Mouse (Mus musculus) midbrain, embryonic 15.5 days (tissue): Measurements from ENCODE around the gene Daam1. TPM values are rescaled to one million over a fixed set of nuclear protein-coding genes. Genes with fewer than 3 reads are reported as not detected.
A peak's percentile ranks its signal among the peaks of the same experiment; 100 is the strongest.

Experiments
- ATAC-seq: fragments of 200-750 bp; cut with Nextera tagmentation; replicated peaks from 2 replicates; pipeline ENCODE4 v1.8.0; 2017; ENCODE audit warnings: moderate TSS enrichment
- H3K27ac ChIP-seq: fragments of 300-500 bp; sonication (generic); 2 replicates; pipeline ENCODE4 v1.5.1; 2015; ENCODE audit warnings: mild to moderate bottlenecking, inconsistent platforms
- H3K27me3 ChIP-seq: fragments of 300-500 bp; sonication (generic); replicated peaks from 2 replicates; pipeline ENCODE4 v1.6.1; 2015; ENCODE audit warnings: inconsistent platforms
- H3K36me3 ChIP-seq: fragments of 300-500 bp; sonication (generic); replicated peaks from 2 replicates; pipeline ENCODE4 v1.6.1; 2015; ENCODE audit warnings: inconsistent platforms
- H3K4me1 ChIP-seq: fragments of 300-500 bp; sonication (generic); 2 replicates; pipeline ENCODE4 v1.6.1; 2015; ENCODE audit warnings: inconsistent platforms
- H3K4me2 ChIP-seq: fragments of 300-500 bp; sonication (generic); 2 replicates; pipeline ENCODE4 v1.6.1; 2015; ENCODE audit warnings: inconsistent platforms, mild to moderate bottlenecking, moderate library complexity
- H3K4me3 ChIP-seq: fragments of 300-500 bp; sonication (generic); 2 replicates; pipeline ENCODE4 v1.5.1; 2015; ENCODE audit warnings: mild to moderate bottlenecking, inconsistent platforms
- H3K9ac ChIP-seq: fragments of 300-500 bp; sonication (generic); 2 replicates; pipeline ENCODE4 v1.6.1; 2015; ENCODE audit warnings: mild to moderate bottlenecking, inconsistent platforms
- H3K9me3 ChIP-seq: fragments of 300-500 bp; sonication (generic); 2 replicates; pipeline ENCODE4 v1.6.1; 2016; ENCODE audit warnings: inconsistent platforms
- WGBS: fragments of 180-500 bp; shearing (Covaris S2); methylation state at CpG from one replicate; pipeline ENCODE4 v1.1.7; 2015; ENCODE audit warnings: mixed read lengths; 5-methylcytosine and 5-hydroxymethylcytosine counted together
- polyA plus RNA-seq: library from polyadenylated mRNA; unstranded; fragments of >200 nt; fragmentation: Nextera tagmentation; extraction: Ambion mirVana; gene quantifications from 2 replicates; pipeline ENCODE4 v1.2.1, GENCODE M21; 2015

The Daam1 gene
- polyA plus RNA-seq, 1 experiment from 2014 or later, result 31.4 TPM

GRCm38 (mm10) chr12:71970791-71971654 lies 140.1 kb downstream of the Daam1 start:
- peaks cover 10% of the 10 kb centered on the region for H3K4me1 ChIP-seq
- H3K4me3 ChIP-seq, result no peak overlapping the region
- H3K9me3 ChIP-seq, result no peaks in the 10 kb centered on the region
- peaks cover 22% of the 10 kb centered on the region; the same call in 1 of the 2 replicates for H3K36me3 ChIP-seq
- no peak overlapping the region for H3K9ac ChIP-seq
- no peaks in the 10 kb centered on the region for H3K27me3 ChIP-seq
- no peak overlapping the region for H3K27ac ChIP-seq
- WGBS, result 86% methylated on average over 9 of the region's 9 CpGs
- no peak overlapping the region for H3K4me2 ChIP-seq
- ATAC-seq, result no peak

DNA sequence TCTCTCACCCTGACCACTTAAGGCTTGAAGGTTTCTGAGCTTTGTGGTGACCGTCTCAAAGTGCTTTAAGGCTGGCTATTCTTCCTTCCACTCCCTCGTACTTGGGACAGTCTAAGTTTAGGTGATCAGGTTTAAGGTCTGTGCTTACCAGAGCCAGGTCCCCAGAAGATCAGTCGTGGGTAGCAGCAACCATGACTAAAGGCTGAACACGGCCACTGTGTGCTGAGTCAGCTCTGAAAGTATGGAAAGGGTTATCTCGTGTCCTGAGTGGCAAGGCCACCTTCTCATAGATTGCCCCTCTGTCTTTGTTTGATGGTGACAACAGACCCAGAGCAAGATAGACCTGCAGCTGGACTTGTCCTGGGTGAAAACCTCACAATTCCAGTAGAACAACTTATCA lies 141.2 kb downstream of the Daam1 start:
- no peak for ATAC-seq
- H3K27me3 ChIP-seq, result no peaks in the 10 kb centered on the region
- no peak overlapping the region for H3K4me2 ChIP-seq
- H3K4me1 ChIP-seq, result peaks cover 14% of the 10 kb centered on the region
- H3K4me3 ChIP-seq, result no peak overlapping the region
- no peaks in the 10 kb centered on the region for H3K9me3 ChIP-seq
- H3K27ac ChIP-seq, result no peak overlapping the region
- peaks cover 24% of the 10 kb centered on the region; the same call in 1 of the 2 replicates for H3K36me3 ChIP-seq
- no peak overlapping the region for H3K9ac ChIP-seq
- WGBS, result 82% methylated on average over 5 of the region's 5 CpGs

DNA sequence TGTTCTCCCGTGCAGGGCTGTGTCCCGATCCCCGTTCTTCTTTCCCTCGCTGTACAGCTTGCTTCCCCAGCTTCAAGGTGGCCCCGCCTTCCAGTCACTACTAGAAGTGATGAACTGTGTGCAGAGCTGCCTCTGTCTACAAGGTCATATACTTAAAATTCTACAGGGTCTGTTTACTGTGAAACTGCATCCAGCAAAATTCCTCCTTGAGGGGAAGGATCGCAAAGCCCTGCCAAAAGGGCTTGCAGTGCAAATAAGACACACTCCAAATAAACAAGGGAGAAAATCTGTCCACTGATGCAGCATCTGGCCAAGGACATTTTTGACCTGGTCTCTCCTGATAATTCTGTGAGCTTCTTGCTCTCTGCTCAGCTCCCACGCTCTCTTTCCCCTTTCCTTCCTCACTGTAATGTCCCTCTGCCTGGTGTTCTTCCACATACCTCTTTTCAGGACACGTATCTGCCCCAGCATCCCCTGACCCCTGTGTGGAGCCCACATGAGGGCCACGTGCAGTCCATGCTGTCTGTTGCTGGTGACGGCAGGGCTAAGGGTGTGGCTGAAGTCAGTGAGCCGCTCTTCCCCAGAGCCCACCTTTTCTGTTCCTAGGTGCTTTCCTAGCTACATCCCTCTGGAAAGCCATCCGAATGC lies 141.9 kb downstream of the Daam1 start:
- H3K4me2 ChIP-seq, result no peak overlapping the region
- no peak overlapping the region for H3K9ac ChIP-seq
- H3K4me1 ChIP-seq, result peaks cover 14% of the 10 kb centered on the region
- 89% methylated on average over 12 of the region's 12 CpGs for WGBS
- no peaks in the 10 kb centered on the region for H3K9me3 ChIP-seq
- H3K27me3 ChIP-seq, result no peaks in the 10 kb centered on the region
- no peak for ATAC-seq
- H3K4me3 ChIP-seq, result no peak overlapping the region
- H3K36me3 ChIP-seq, result peaks cover 28% of the 10 kb centered on the region; the same call in 1 of the 2 replicates
- H3K27ac ChIP-seq, result no peak overlapping the region

- no peak overlapping the region for H3K27ac ChIP-seq
- H3K9me3 ChIP-seq, result no peaks in the 10 kb centered on the region
- 64% methylated on average over 9 of the region's 9 CpGs for WGBS
- H3K27me3 ChIP-seq, result no peaks in the 10 kb centered on the region
- ATAC-seq, result peak; percentile 38; the same call in 1 of the 2 replicates
- no peak overlapping the region for H3K4me3 ChIP-seq
- H3K36me3 ChIP-seq, result peaks cover 34% of the 10 kb centered on the region; the same call in 1 of the 2 replicates
- H3K4me2 ChIP-seq, result no peak overlapping the region
- H3K4me1 ChIP-seq, result peaks cover 14% of the 10 kb centered on the region
- H3K9ac ChIP-seq, result no peak overlapping the region
Measured at GRCm38 (mm10) chr12:71973577-71973976, 142.7 kb downstream of the Daam1 start.

- ATAC-seq, result no peak
- Histone ChIP-seq H3K9me3 (no peaks in the 10 kb centered on the region), H3K27me3 (no peaks in the 10 kb centered on the region), H3K27ac (peak overlapping the region; percentile 59), H3K9ac (no peak overlapping the region), H3K36me3 (peaks cover 42% of the 10 kb centered on the region), H3K4me2 (no peak overlapping the region), H3K4me1 (peaks cover 14% of the 10 kb centered on the region), H3K4me3 (no peak overlapping the region)
- 44% methylated on average over 1 of the region's 1 CpGs for WGBS
Measured at GRCm38 (mm10) chr12:71975626-71976025, 144.7 kb downstream of the Daam1 start.

- Histone ChIP-seq H3K27me3 (no peaks in the 10 kb centered on the region), H3K36me3 (peaks cover 50% of the 10 kb centered on the region), H3K4me3 (no peak overlapping the region), H3K27ac (peak overlapping the region; percentile 59), H3K4me1 (peaks cover 14% of the 10 kb centered on the region), H3K9me3 (no peaks in the 10 kb centered on the region), H3K9ac (no peak overlapping the region), H3K4me2 (no peak overlapping the region)
- ATAC-seq, result peak; percentile 43
- 47% methylated on average over 7 of the region's 7 CpGs for WGBS
Measured at GRCm38 (mm10) chr12:71976361-71976960, 145.6 kb downstream of the Daam1 start.

DNA sequence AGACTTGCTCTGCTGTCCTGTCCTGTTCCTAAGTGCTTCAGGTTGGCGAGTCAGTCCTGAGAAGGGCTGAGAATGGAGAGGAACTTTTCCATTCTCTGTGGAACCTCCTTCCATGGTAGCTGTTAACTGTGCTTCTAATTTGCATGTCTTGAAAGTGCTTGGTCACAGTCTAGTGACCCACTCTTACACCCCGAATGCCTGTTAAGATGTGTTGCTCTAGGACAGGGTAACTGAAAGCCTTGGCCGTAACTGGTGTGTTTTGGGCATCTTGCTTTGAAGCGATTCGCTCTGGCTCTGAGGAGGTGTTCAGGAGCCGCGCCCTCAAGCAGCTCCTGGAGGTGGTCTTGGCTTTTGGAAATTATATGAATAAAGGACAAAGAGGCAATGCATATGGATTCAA lies 146.5 kb downstream of the Daam1 start:
- H3K9me3 ChIP-seq, result no peaks in the 10 kb centered on the region
- WGBS, result 83% methylated on average over 7 of the region's 7 CpGs
- peaks cover 14% of the 10 kb centered on the region for H3K4me1 ChIP-seq
- H3K36me3 ChIP-seq, result peaks cover 45% of the 10 kb centered on the region
- no peak overlapping the region for H3K27ac ChIP-seq
- H3K4me2 ChIP-seq, result no peak overlapping the region
- H3K4me3 ChIP-seq, result no peak overlapping the region
- H3K27me3 ChIP-seq, result no peaks in the 10 kb centered on the region
- no peak overlapping the region for H3K9ac ChIP-seq
- no peak for ATAC-seq

GRCm38 (mm10) chr12:71978513-71979352 lies 147.9 kb downstream of the Daam1 start:
- H3K4me3 ChIP-seq, result no peak overlapping the region
- no peak overlapping the region for H3K9ac ChIP-seq
- H3K4me1 ChIP-seq, result peaks cover 14% of the 10 kb centered on the region
- ATAC-seq, result no peak
- H3K4me2 ChIP-seq, result no peak overlapping the region
- no peaks in the 10 kb centered on the region for H3K27me3 ChIP-seq
- H3K36me3 ChIP-seq, result peaks cover 50% of the 10 kb centered on the region
- H3K9me3 ChIP-seq, result no peaks in the 10 kb centered on the region
- WGBS, result 23% methylated on average over 12 of the region's 12 CpGs
- no peak overlapping the region for H3K27ac ChIP-seq

DNA sequence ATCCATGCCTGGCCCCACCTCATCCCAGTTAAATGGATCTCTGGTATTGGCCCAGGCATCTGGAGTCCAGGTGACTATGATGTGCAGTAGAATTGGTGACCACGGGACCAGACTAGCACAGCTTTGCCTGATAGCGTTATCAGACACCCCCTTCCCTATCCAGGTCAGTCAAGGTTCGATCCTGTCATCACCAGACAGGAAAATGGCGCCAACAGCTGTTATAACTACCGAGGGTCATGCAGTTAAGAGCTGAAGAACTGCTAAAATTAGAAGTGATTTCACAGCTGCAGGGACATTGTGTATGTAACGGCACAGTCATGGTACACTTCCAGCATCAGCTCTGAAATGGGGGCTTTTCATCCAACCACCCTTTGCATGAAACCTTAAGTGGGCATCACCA lies 149.3 kb downstream of the Daam1 start:
- Histone ChIP-seq H3K4me2 (no peak overlapping the region), H3K4me3 (no peak overlapping the region), H3K4me1 (peaks cover 12% of the 10 kb centered on the region), H3K36me3 (peaks cover 47% of the 10 kb centered on the region), H3K27me3 (no peaks in the 10 kb centered on the region), H3K9ac (no peak overlapping the region), H3K27ac (no peak overlapping the region), H3K9me3 (no peaks in the 10 kb centered on the region)
- no peak for ATAC-seq
- 86% methylated on average over 6 of the region's 6 CpGs for WGBS

GRCm38 (mm10) chr12:71980746-71981145 lies 149.9 kb downstream of the Daam1 start:
- no peaks in the 10 kb centered on the region for H3K27me3 ChIP-seq
- no peak overlapping the region for H3K4me2 ChIP-seq
- 73% methylated on average over 11 of the region's 11 CpGs for WGBS
- no peaks in the 10 kb centered on the region for H3K9me3 ChIP-seq
- peaks cover 46% of the 10 kb centered on the region for H3K36me3 ChIP-seq
- ATAC-seq, result no peak
- H3K4me1 ChIP-seq, result peaks cover 6% of the 10 kb centered on the region
- H3K4me3 ChIP-seq, result no peak overlapping the region
- H3K27ac ChIP-seq, result no peak overlapping the region
- H3K9ac ChIP-seq, result no peak overlapping the region

GRCm38 (mm10) chr12:71981250-71981649 lies 150.4 kb downstream of the Daam1 start:
- Histone ChIP-seq H3K27ac (no peak overlapping the region), H3K4me3 (no peak overlapping the region), H3K4me2 (no peak overlapping the region), H3K27me3 (no peaks in the 10 kb centered on the region), H3K9me3 (no peaks in the 10 kb centered on the region), H3K9ac (no peak overlapping the region), H3K36me3 (peaks cover 44% of the 10 kb centered on the region), H3K4me1 (peaks cover 1% of the 10 kb centered on the region)
- no peak for ATAC-seq
- WGBS, result 75% methylated on average over 8 of the region's 8 CpGs

- Histone ChIP-seq H3K9me3 (no peaks in the 10 kb centered on the region), H3K36me3 (peaks cover 47% of the 10 kb centered on the region), H3K4me2 (no peak overlapping the region), H3K4me1 (no peaks in the 10 kb centered on the region), H3K27ac (no peak overlapping the region), H3K9ac (no peak overlapping the region), H3K27me3 (no peaks in the 10 kb centered on the region), H3K4me3 (no peak overlapping the region)
- no peak for ATAC-seq
- WGBS, result 63% methylated on average over 5 of the region's 5 CpGs
Measured at GRCm38 (mm10) chr12:71981791-71982190, 150.9 kb downstream of the Daam1 start.
